Mouse (Mus musculus): ENCODE data around the gene Mef2b.

DNA sequence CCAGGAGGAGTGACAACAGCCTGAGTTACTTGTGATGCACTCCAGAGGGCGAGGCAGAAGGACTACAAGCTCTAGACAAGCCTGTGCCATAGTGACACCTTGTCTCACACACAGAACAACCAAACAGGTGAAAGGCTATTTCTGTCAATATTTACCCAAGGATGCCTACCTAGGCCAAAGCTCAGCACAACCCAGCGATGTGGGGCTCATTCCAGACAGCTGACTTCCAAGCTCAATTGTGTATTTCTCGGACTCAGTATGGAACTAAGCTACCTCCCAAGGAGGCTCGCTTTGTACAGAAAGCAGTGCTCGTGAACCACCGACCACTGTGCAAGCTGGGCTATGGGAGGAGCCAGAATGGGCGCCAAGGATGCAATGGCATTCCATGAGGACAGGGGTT lies 58.1 kb downstream of the Mef2b start:
- TF ChIP-seq CTCF (IDR thresholded peaks at IDR 0.05; ENCODE audit: low read depth) (no peak), EP300 (IDR thresholded peaks at IDR 0.05; ENCODE audit: low read depth) (0 out of 2 replicates have a peak, but pooled peaks have one; percentile 40)
